Mouse (Mus musculus) heart, postnatal 0 days (tissue): Measurements from ENCODE around the gene Fbxo2.
"Not testable (repeated sequence)": the region's sequence is repeated elsewhere in the genome, so short reads cannot be mapped to it uniquely, and the experiment has no call there.

Experiments
- CTCF ChIP-seq: IDR thresholded peaks from 2 replicates; pipeline ENCODE4 v1.5.1; 2016; ENCODE audit warnings: antibody characterized with exemption, control low read depth, low read depth
- EP300 ChIP-seq: IDR thresholded peaks from 2 replicates; pipeline ENCODE4 v1.6.1; 2016; ENCODE audit warnings: antibody characterized with exemption, low read depth

DNA sequence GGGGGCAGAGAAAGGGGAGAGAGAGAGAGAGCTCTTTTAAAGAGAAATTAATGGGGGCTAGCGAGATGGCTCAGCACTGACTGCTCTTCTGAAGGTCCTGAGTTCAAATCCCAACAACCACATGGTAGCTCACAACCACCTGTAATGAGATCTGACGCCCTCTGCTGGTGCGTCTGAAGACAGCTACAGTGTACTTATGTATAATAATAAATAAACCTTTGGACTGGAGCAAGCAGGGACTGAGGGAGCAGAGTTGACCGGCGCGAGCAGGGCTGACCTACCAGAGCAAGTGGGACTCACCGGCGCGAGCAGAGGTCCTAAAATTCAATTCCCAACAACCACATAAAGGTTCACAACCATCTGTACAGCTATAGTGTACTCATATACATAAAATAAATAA lies 40.8 kb upstream of the Fbxo2 start:
- not testable (repeated sequence) for TF ChIP-seq CTCF, EP300
